Mouse (Mus musculus) cerebellum, adult 18-20 months (tissue): ENCODE results near the gene Fam205c.
"Not testable (repeated sequence)": the region's sequence is repeated elsewhere in the genome, so short reads cannot be mapped to it uniquely, and the experiment has no call there.

Experiments
- DNase-seq, 2 experiments: peaks; one replicate each; pipeline ENCODE4 v3.0.0; 2021

Fam205c gene

DNA sequence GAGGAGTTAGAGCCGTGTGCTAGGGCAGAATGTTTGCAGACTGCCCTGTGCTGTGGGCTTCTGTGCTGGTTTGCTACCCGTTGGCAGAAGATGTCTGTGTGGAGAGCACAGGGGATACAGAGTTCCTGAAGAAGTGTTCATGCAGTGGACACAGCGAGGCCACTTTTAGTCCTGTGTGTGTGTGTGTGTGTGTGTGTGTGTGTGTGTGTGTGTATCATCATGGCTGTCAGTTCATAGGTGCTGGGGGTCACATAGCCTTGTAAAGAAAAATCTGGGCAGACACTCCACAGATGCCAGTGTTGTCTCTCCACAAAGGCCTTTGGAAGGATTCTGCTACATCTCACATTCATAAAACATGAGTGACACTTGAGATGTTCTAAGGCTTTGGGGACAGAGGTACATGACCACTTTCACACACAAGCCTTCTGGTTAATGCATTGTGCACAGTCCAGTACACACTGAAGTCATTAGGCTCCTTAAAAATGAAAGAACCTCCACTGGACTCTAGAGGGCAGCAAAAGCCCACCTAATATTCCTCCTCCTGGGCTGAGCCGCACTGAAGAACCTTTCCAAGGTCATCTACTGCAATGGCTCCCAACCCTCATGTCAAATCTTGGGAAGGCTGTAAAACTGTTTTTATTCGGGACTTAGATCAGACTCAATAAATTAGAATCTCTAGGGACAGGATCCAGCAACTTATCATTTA is 2.7 kb upstream of the Fam205c start:
- DNase-seq, result peak; percentile 63 to 74

DNA sequence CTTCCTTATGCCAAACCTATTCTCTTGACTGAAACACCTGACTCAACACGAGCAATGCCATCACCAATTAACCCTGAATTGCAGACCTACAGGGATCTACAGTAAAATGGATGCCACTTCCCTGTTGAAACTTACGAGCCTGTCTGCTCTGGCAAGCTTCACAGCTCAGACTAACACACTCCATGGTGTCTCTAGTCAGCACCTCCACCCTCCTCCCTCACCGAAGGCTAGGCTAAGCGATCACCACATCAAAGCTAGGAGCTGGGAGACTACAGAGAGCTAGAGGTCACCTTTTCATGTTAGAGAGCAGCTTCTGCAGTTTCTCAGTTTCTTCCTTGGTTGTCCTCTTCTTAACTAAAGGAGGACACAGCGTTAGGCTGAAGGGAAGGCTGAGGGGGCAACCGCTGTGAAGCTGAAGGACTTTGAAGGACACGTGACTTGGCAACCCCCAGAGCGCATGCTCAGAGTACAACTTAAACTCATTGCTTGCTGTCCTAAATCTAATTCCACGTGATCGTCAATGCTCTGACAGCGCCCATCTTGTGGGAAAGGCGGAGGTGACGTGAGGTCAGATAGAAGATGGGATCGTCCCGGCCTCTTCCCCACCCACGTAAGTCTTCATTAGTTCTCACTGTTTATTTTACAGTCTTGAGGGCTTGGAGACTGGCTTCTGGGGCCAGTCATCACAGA is 1.1 kb downstream of the Fam205c start:
- DNase-seq, result no peak

DNA sequence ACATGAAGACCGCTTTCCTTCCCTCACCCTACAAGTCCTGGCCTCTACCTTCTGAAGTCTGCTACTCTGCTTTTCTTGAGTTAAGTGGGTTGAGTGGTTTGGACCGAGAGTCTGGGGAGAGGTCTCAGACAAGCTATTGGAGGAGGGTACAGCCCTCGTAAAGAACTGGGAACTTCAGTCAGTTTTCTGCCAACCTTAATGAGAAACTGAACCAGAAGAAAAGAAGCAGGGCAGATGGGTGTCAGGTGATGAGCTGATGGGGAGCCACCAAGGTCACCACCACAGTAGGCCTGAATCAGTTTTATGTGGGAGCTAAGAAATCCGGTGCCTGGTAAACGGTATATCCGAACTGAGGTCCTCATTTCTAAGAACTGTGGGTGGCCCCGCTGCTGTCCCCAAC is 1.9 kb downstream of the Fam205c start:
- DNase-seq, result no peak

DNA sequence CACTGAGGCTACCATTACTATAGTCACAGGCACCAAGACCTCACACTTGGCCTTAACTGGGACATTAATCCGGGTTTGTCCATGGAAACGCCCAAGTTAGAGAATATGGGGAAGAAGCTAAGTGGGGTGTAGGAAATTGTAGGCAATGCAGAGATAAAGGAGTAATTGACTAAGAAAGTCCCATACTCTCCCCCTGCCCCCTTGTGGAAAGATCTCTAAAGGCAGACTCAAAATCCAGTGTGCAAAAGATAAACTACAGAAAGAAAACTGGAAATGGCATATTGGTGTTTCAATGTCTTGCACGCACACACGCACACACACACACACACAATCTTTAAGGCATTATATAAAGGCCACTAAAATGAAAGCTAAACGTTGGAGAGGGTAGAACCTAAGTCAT is 3.3 kb downstream of the Fam205c start:
- no peak for DNase-seq

DNA sequence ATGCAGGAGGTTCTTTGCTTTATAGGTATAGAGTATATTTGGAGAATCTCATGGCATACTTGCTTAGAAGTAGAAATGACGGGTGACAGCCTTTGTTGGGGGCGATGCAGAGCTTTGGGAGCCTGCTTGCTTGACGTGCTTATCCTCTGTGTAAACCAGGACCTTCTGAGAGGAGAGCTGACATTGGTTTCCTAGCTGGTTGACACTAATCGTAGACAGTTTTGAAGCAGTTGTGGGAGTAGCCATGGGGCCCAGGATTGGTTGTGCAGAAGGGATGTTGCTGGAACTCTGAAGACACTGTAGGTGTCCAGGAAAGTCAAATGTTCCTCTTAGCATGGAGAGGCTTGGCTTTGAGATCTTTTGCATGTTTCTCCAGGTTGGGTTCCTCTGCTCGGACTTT is 5.8 kb downstream of the Fam205c start:
- DNase-seq, result no peak

DNA sequence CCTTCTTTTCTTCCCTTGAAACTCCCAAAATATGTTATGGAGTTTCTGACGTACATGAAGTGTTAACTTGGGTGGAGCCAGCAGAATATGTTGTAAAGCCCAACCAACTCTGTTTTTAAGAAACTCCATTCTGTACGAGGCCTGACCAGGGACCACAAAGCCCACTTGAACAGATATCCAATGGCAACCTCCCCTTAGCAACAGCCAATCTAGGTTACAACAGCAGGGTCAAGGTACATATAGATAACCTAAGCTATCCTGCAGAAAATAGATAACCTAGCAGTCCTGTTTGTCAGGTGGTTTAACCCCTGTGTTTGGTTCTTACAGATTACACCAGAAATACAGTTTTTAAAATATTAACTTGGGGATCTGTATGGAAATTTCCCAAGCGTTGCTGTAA is 6.6 kb downstream of the Fam205c start:
- DNase-seq, result no peak

DNA sequence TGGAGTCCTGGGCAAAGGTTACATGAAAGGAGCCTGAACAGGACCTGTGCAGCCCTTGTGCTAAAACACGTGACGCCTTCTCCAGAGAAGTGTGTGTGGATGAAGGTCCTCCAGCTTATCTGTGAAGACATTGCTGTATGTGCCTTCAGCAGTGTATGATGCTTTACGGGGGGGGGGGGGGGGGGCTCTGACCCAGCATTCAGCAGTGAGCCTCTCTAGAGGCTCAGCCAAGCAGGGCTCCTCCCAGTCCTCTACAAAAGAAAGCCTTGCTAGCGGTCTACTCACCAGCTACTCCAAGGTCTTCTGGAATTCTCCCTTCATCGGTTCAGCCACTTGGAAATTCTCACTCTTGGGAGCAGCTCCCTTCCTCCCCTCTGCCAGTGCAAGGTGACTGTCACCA is 10.5 kb downstream of the Fam205c start:
- not testable (repeated sequence) for DNase-seq

DNA sequence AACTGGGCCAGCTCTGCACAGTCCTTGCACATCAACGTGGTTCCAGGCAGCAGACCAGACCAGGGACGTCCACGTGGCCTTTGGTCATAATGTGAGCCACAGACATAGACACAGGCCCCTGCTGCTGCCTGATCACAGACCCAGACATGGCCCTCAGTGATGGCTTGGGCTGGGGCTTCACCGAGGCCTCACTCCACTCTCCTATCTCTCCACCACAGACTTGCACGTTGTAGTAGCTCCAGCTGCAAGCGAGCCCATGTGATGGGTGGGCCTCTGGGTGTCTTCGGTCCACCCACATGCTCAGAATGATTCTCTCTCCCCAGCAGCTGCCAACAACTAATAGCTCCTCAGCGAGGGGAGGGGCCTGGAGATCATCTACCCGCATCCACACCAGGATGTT is 13.6 kb downstream of the Fam205c start:
- DNase-seq, result not testable (repeated sequence)

DNA sequence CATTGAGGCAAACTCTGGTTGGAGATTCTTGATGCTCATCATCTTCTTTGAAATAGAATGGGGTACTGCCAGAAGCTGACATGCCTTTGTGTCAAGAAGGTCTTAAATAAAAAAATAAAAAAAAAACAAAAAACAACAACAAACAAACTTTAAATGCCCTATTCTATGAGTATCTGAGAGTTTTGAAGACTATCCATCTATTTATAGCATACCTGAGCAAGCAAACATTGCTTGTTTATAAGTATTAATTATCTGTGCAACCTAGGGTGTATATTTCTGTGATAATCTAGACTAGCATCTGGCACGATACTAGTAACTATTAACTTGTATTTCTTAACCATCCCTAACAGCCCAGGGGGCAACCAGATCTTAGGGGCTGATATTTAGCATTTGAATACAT is 17.4 kb downstream of the Fam205c start, which contains the start of gene Gm12394:
Gene Gm12394, minus strand, starts transcription at position 101 of the 400 bp plus-strand sequence.
- DNase-seq, result not testable (repeated sequence)

DNA sequence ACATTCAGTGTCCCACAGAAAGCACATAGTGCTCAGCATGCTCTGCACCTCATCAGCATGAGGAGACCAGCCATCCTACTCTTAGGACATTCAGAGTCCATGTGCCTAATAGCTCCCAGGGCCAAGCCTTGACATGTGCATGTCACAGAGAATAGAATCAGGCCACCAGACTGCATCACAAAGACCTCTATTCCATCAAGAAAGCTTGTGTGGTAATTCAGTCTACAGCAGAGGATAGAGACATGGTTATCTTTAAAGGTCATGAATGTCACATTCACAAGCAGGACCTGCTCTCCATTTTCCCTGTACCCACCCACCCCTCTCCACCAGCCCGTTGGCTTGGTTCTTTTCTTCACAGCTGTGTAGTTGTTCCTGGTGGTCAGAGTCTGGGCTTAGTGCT is 20.2 kb downstream of the Fam205c start, which contains the start of gene Fam205a1:
Gene Fam205a1, minus strand, starts transcription at position 101 of the 400 bp plus-strand sequence.
- not testable (repeated sequence) for DNase-seq
